Mouse (Mus musculus) embryonic facial prominence, embryonic 13.5 days (tissue): ENCODE measurements around the gene Hmcn1. TPM values are rescaled to one million over a fixed set of nuclear protein-coding genes. Genes with fewer than 3 reads are reported as not detected.

Source experiments
- ATAC-seq: fragments of 200-750 bp; cut with Nextera tagmentation; 2 replicates; pipeline ENCODE4 v1.8.0; 2017; ENCODE audit warnings: low read depth; ENCODE audit not compliant: insufficient number of reproducible peaks, insufficient read depth, low FRiP score, low TSS enrichment
- H3K27ac ChIP-seq: fragments of 300-500 bp; sonication (generic); 2 replicates; pipeline ENCODE4 v1.5.1; 2015; ENCODE audit warnings: moderate library complexity, mild to moderate bottlenecking, inconsistent platforms
- H3K27me3 ChIP-seq: fragments of 300-500 bp; sonication (generic); 2 replicates; pipeline ENCODE4 v1.6.1; 2015; ENCODE audit warnings: mild to moderate bottlenecking, inconsistent platforms
- H3K36me3 ChIP-seq: fragments of 300-500 bp; sonication (generic); 2 replicates; pipeline ENCODE4 v1.6.1; 2015; ENCODE audit warnings: mild to moderate bottlenecking, inconsistent platforms
- H3K4me1 ChIP-seq: fragments of 300-500 bp; sonication (generic); 2 replicates; pipeline ENCODE4 v1.6.1; 2015; ENCODE audit warnings: inconsistent platforms
- H3K4me2 ChIP-seq: fragments of 300-500 bp; sonication (generic); 2 replicates; pipeline ENCODE4 v1.6.1; 2015; ENCODE audit warnings: moderate library complexity, mild to moderate bottlenecking, inconsistent platforms
- H3K4me3 ChIP-seq: fragments of 300-500 bp; sonication (generic); 2 replicates; pipeline ENCODE4 v1.5.1; 2015; ENCODE audit warnings: mild to moderate bottlenecking, inconsistent platforms
- H3K9ac ChIP-seq: fragments of 300-500 bp; sonication (generic); 2 replicates; pipeline ENCODE4 v1.6.1; 2015; ENCODE audit warnings: mild to moderate bottlenecking, inconsistent platforms
- H3K9me3 ChIP-seq: fragments of 300-500 bp; sonication (generic); 2 replicates; pipeline ENCODE4 v1.6.1; 2016; ENCODE audit warnings: inconsistent platforms
- WGBS: fragments of 180-500 bp; shearing (Covaris S2); methylation state at CpG from one replicate; pipeline ENCODE4 v1.1.7; 2015; ENCODE audit warnings: mixed read lengths; 5-methylcytosine and 5-hydroxymethylcytosine counted together
- polyA plus RNA-seq: library from polyadenylated mRNA; unstranded; fragments of >200 nt; fragmentation: Nextera tagmentation; extraction: Ambion mirVana; gene quantifications from 2 replicates; pipeline ENCODE4 v1.2.1, GENCODE M21; 2015

Hmcn1 gene
- polyA plus RNA-seq, 1 experiment from 2014 or later = 38.5 TPM

- Histone ChIP-seq H3K4me3 (no peak overlapping the region), H3K9ac (no peak overlapping the region), H3K9me3 (no peaks in the 10 kb centered on the region), H3K27ac (no peak overlapping the region), H3K4me2 (no peak overlapping the region), H3K4me1 (no peaks in the 10 kb centered on the region), H3K27me3 (no peaks in the 10 kb centered on the region), H3K36me3 (peaks cover 20% of the 10 kb centered on the region)
- 65% methylated on average over 5 of the region's 5 CpGs for WGBS
- no peak for ATAC-seq
Observed at GRCm38 (mm10) chr1:150711438-150711837, 281.8 kb downstream of the Hmcn1 start.

GRCm38 (mm10) chr1:150706502-150706901 lies 286.7 kb downstream of the Hmcn1 start:
- H3K4me2 ChIP-seq = no peak overlapping the region
- 78% methylated on average over 4 of the region's 4 CpGs for WGBS
- no peak overlapping the region for H3K27ac ChIP-seq
- no peaks in the 10 kb centered on the region for H3K4me1 ChIP-seq
- no peaks in the 10 kb centered on the region for H3K27me3 ChIP-seq
- no peak for ATAC-seq
- H3K4me3 ChIP-seq = no peak overlapping the region
- peaks cover 16% of the 10 kb centered on the region for H3K36me3 ChIP-seq
- no peaks in the 10 kb centered on the region for H3K9me3 ChIP-seq
- no peak overlapping the region for H3K9ac ChIP-seq

- H3K4me2 ChIP-seq = no peak overlapping the region
- H3K9ac ChIP-seq = no peak overlapping the region
- H3K9me3 ChIP-seq = no peaks in the 10 kb centered on the region
- no peak for ATAC-seq
- H3K4me3 ChIP-seq = no peak overlapping the region
- H3K27ac ChIP-seq = no peak overlapping the region
- WGBS = 91% methylated on average over 3 of the region's 3 CpGs
- H3K27me3 ChIP-seq = no peaks in the 10 kb centered on the region
- peaks cover 51% of the 10 kb centered on the region for H3K36me3 ChIP-seq
- H3K4me1 ChIP-seq = no peaks in the 10 kb centered on the region
Observed at GRCm38 (mm10) chr1:150697749-150698148, 295.5 kb downstream of the Hmcn1 start.

- 32% methylated on average over 6 of the region's 6 CpGs for WGBS
- Histone ChIP-seq H3K4me2 (no peak overlapping the region), H3K4me1 (peaks cover 20% of the 10 kb centered on the region), H3K9me3 (no peaks in the 10 kb centered on the region), H3K27me3 (no peaks in the 10 kb centered on the region), H3K9ac (no peak overlapping the region), H3K36me3 (peaks cover 35% of the 10 kb centered on the region), H3K27ac (no peak overlapping the region), H3K4me3 (no peak overlapping the region)
- ATAC-seq = no peak
Observed at GRCm38 (mm10) chr1:150682044-150682443, 311.2 kb downstream of the Hmcn1 start.

GRCm38 (mm10) chr1:150681433-150681832 lies 311.8 kb downstream of the Hmcn1 start:
- WGBS = 72% methylated on average over 3 of the region's 3 CpGs
- Histone ChIP-seq H3K36me3 (peaks cover 34% of the 10 kb centered on the region), H3K27ac (no peak overlapping the region), H3K27me3 (no peaks in the 10 kb centered on the region), H3K4me3 (no peak overlapping the region), H3K4me1 (peaks cover 20% of the 10 kb centered on the region), H3K4me2 (no peak overlapping the region), H3K9me3 (no peaks in the 10 kb centered on the region), H3K9ac (no peak overlapping the region)
- ATAC-seq = no peak

GRCm38 (mm10) chr1:150681006-150681405 lies 312.2 kb downstream of the Hmcn1 start:
- 63% methylated on average over 15 of the region's 15 CpGs for WGBS
- ATAC-seq = no peak
- no peaks in the 10 kb centered on the region for H3K9me3 ChIP-seq

GRCm38 (mm10) chr1:150680345-150680744 lies 312.9 kb downstream of the Hmcn1 start:
- 58% methylated on average over 4 of the region's 4 CpGs for WGBS
- no peaks in the 10 kb centered on the region for H3K27me3 ChIP-seq
- H3K4me3 ChIP-seq = no peak overlapping the region
- peaks cover 20% of the 10 kb centered on the region for H3K4me1 ChIP-seq
- peak overlapping the region; percentile 39; the same call in 1 of the 2 replicates for H3K27ac ChIP-seq
- no peak overlapping the region for H3K4me2 ChIP-seq
- peaks cover 29% of the 10 kb centered on the region for H3K36me3 ChIP-seq
- ATAC-seq = 0 out of 2 replicates have a peak, but pooled peaks have one; percentile 37
- H3K9ac ChIP-seq = no peak overlapping the region
- H3K9me3 ChIP-seq = no peaks in the 10 kb centered on the region

More at GRCm38 (mm10) chr1:150681006-150681405, 312.2 kb downstream of the Hmcn1 start:
- H3K27me3 ChIP-seq = no peaks in the 10 kb centered on the region
- peaks cover 20% of the 10 kb centered on the region for H3K4me1 ChIP-seq
- H3K4me3 ChIP-seq = no peak overlapping the region
- H3K4me2 ChIP-seq = no peak overlapping the region
- peak overlapping the region; percentile 39; the same call in 1 of the 2 replicates for H3K27ac ChIP-seq
- H3K36me3 ChIP-seq = peaks cover 31% of the 10 kb centered on the region
- H3K9ac ChIP-seq = no peak overlapping the region

- WGBS = 93% methylated on average over 1 of the region's 1 CpGs
- H3K4me3 ChIP-seq = no peak overlapping the region
- H3K36me3 ChIP-seq = peaks cover 60% of the 10 kb centered on the region
Observed at GRCm38 (mm10) chr1:150645314-150645713, 347.9 kb downstream of the Hmcn1 start.

GRCm38 (mm10) chr1:150639522-150639921 lies 353.7 kb downstream of the Hmcn1 start:
- H3K4me2 ChIP-seq = no peak overlapping the region
- no peak overlapping the region for H3K27ac ChIP-seq
- WGBS = 52% methylated on average over 6 of the region's 6 CpGs
- no peak overlapping the region for H3K4me3 ChIP-seq
- peaks cover 28% of the 10 kb centered on the region for H3K36me3 ChIP-seq
- H3K9me3 ChIP-seq = no peaks in the 10 kb centered on the region
- H3K27me3 ChIP-seq = no peaks in the 10 kb centered on the region
- H3K9ac ChIP-seq = no peak overlapping the region
- no peak for ATAC-seq
- H3K4me1 ChIP-seq = no peaks in the 10 kb centered on the region

More at GRCm38 (mm10) chr1:150645314-150645713, 347.9 kb downstream of the Hmcn1 start:
- Histone ChIP-seq H3K4me2 (no peak overlapping the region), H3K27ac (no peak overlapping the region), H3K9ac (no peak overlapping the region), H3K9me3 (no peaks in the 10 kb centered on the region; the same call in 1 of the 2 replicates), H3K4me1 (no peaks in the 10 kb centered on the region), H3K27me3 (no peaks in the 10 kb centered on the region)
- ATAC-seq = no peak

GRCm38 (mm10) chr1:150632506-150632905 lies 360.7 kb downstream of the Hmcn1 start:
- Histone ChIP-seq H3K4me1 (no peaks in the 10 kb centered on the region), H3K36me3 (peaks cover 35% of the 10 kb centered on the region), H3K9ac (no peak overlapping the region), H3K4me2 (no peak overlapping the region), H3K9me3 (no peaks in the 10 kb centered on the region), H3K4me3 (no peak overlapping the region), H3K27me3 (no peaks in the 10 kb centered on the region), H3K27ac (no peak overlapping the region)
- ATAC-seq = no peak
- WGBS = 72% methylated on average over 4 of the region's 4 CpGs

GRCm38 (mm10) chr1:150631856-150632171 lies 361.4 kb downstream of the Hmcn1 start:
- no peak overlapping the region for H3K9ac ChIP-seq
- H3K4me2 ChIP-seq = no peak overlapping the region
- H3K27me3 ChIP-seq = no peaks in the 10 kb centered on the region
- H3K36me3 ChIP-seq = peaks cover 34% of the 10 kb centered on the region
- 0 out of 2 replicates have a peak, but pooled peaks have one; percentile 69 for ATAC-seq
- H3K4me1 ChIP-seq = no peaks in the 10 kb centered on the region
- peak overlapping the region; percentile 66; the same call in 1 of the 2 replicates for H3K27ac ChIP-seq
- no peaks in the 10 kb centered on the region for H3K9me3 ChIP-seq
- no peak overlapping the region for H3K4me3 ChIP-seq
- WGBS = 50% methylated on average over 3 of the region's 3 CpGs

GRCm38 (mm10) chr1:150631035-150631855 lies 362.0 kb downstream of the Hmcn1 start:
- H3K36me3 ChIP-seq = peaks cover 35% of the 10 kb centered on the region
- ATAC-seq = no peak
- H3K27me3 ChIP-seq = no peaks in the 10 kb centered on the region
- WGBS = 40% methylated on average over 17 of the region's 17 CpGs
- H3K27ac ChIP-seq = no peak overlapping the region; the same call in 1 of the 2 replicates
- no peak overlapping the region for H3K9ac ChIP-seq
- no peaks in the 10 kb centered on the region for H3K9me3 ChIP-seq
- H3K4me3 ChIP-seq = no peak overlapping the region
- H3K4me2 ChIP-seq = peak overlapping the region; percentile 41
- H3K4me1 ChIP-seq = no peaks in the 10 kb centered on the region
